Comparison of ENCODE assay signal across 8 mouse cellular contexts in genomic region chr16:34125595-34125994, GRCm38 (mm10).
DNase-seq lines count a peak whose midpoint lies in the region; ATAC-seq and TF ChIP-seq lines count a peak whose summit lies in the region.

No protein-coding gene starts in this region.

- TF ChIP-seq POLR2A in MEL (IDR thresholded peaks at IDR 0.05; ENCODE audit: control insufficient read depth in 1 of 2, insufficient read depth in 1 of 2, low read depth in 1 of 2, low read length in 2 of 2, poor library complexity in 1 of 2) = no peak

- peak; percentile 74 for ATAC-seq in cerebellum, adult (ENCODE audit: insufficient number of reproducible peaks, low FRiP score, low TSS enrichment)
- peak; percentile 72; the same call in 1 of the 2 replicates for ATAC-seq in forebrain, embryonic 15.5 days (replicated peaks)

- H3K9me3 ChIP-seq in MEL (replicated peaks; ENCODE audit: insufficient read depth, low read length) = no peaks in the 10 kb centered on the region
- H3K9me3 ChIP-seq in forebrain, embryonic 15.5 days = no peaks in the 10 kb centered on the region

- peak; percentile 36 to 74 (median 73) for TF ChIP-seq CTCF in MEL (IDR thresholded peaks at IDR 0.05 in 2 of 3, conservative IDR thresholded peaks at IDR 0.05 in 1 of 3; ENCODE audit: control insufficient read depth in 1 of 3, insufficient read depth in 1 of 3, low read depth in 2 of 3, low read length in 3 of 3, poor library complexity in 1 of 3, severe bottlenecking in 1 of 3)

- peaks cover 0 to 6% of the 10 kb centered on the region in 2 experiments; a peak in 1 of 4 replicates for H3K4me1 ChIP-seq in MEL (ENCODE audit: control insufficient read depth in 1 of 2, insufficient read depth in 2 of 2, low read length in 2 of 2)
- H3K4me1 ChIP-seq in forebrain, embryonic 15.5 days = peaks cover 3% of the 10 kb centered on the region; the same call in 1 of the 2 replicates

- peak; percentile 76 for TF ChIP-seq RAD21 in MEL (IDR thresholded peaks at IDR 0.05; ENCODE audit: low read depth, low read length)

- no peak overlapping the region for H3K27ac ChIP-seq in MEL (ENCODE audit: control insufficient read depth, low read depth, low read length)
- no peak overlapping the region for H3K27ac ChIP-seq in forebrain, embryonic 15.5 days (replicated peaks)

- no peak overlapping the region for H3K9ac ChIP-seq in MEL (ENCODE audit: control insufficient read depth, low read depth, low read length, poor library complexity, severe bottlenecking)
- no peak overlapping the region for H3K9ac ChIP-seq in forebrain, embryonic 15.5 days (replicated peaks)

- DNase-seq in MEL (ENCODE audit: low read depth, low spot score) = peak; percentile 58
- DNase-seq in heart, postnatal 4 days = peak; percentile 80
- peak; percentile 79 for DNase-seq in layer of hippocampus, adult 8-10 months (ENCODE audit: low spot score in 2 of 2)
- peak; percentile 84 for DNase-seq in lung, postnatal 10 days
- peak; percentile 43 for DNase-seq in retina, adult 2 months (ENCODE audit: low read depth, low spot score)
- DNase-seq in urinary bladder, adult 2 months (ENCODE audit: low spot score) = peak; percentile 24

- H3K36me3 ChIP-seq in MEL (ENCODE audit: control insufficient read depth in 1 of 2, insufficient read depth in 2 of 2, low read length in 2 of 2) = peaks cover 0 to under 1% of the 10 kb centered on the region in 2 experiments; a peak in 1 of 4 replicates
- H3K36me3 ChIP-seq in forebrain, embryonic 15.5 days = peaks cover 5% of the 10 kb centered on the region; the same call in 1 of the 2 replicates

- WGBS in forebrain, embryonic 15.5 days = 3% methylated on average over 2 of the region's 2 CpGs

- H3K4me3 ChIP-seq in MEL (ENCODE audit: control insufficient read depth in 1 of 2, insufficient read depth in 1 of 2, low read depth in 2 of 2, low read length in 2 of 2) = no peak overlapping the region
- H3K4me3 ChIP-seq in forebrain, embryonic 15.5 days = no peak overlapping the region

- no peak overlapping the region for H3K4me2 ChIP-seq in forebrain, embryonic 15.5 days (replicated peaks)

- H3K27me3 ChIP-seq in MEL (ENCODE audit: control insufficient read depth in 1 of 2, insufficient read depth in 2 of 2, low read length in 2 of 2) = peaks cover 12 to 21% of the 10 kb centered on the region in 2 experiments
- no peaks in the 10 kb centered on the region for H3K27me3 ChIP-seq in forebrain, embryonic 15.5 days

- no peaks in the 10 kb centered on the region for H3K79me2 ChIP-seq in MEL (ENCODE audit: control insufficient read depth, insufficient read depth, low read length, poor library complexity)

- TF ChIP-seq EP300 in MEL (IDR thresholded peaks at IDR 0.05; ENCODE audit: low read depth in 1 of 2, low read length in 2 of 2) = no peak

TF ChIP-seq in MEL, 35 proteins besides CTCF, POLR2A, EP300 and RAD21:
- no peak for TF ChIP-seq BHLHE40 (IDR thresholded peaks at IDR 0.05; ENCODE audit: borderline replicate concordance, low read depth, low read length)
- peak; percentile 55 for TF ChIP-seq SMC3 (IDR thresholded peaks at IDR 0.05; ENCODE audit: low read depth, low read length)
- peak; percentile 43; the same call in 1 of the 2 replicates for TF ChIP-seq ZC3H11A (IDR thresholded peaks at IDR 0.05; ENCODE audit: low read depth, low read length)

Comparison
In these comparisons a context has a peak if more than half of its experiments do, and no peak if none do; other contexts are left out.
1. DNase-seq: peak in every context shown above with its lines; median percentile 84 in lung, postnatal 10 days; 80 in heart, postnatal 4 days; 79 in layer of hippocampus, adult 8-10 months; 58 in MEL; 43 in retina, adult 2 months; 24 in urinary bladder, adult 2 months.